Mouse (Mus musculus): ENCODE results near the gene Wdr24. TPM values are rescaled to one million over a fixed set of nuclear protein-coding genes. Genes with fewer than 3 reads are reported as not detected.

The Wdr24 gene
- polyA plus RNA-seq, 1 experiment from 2014 or later: 27.7 TPM

GRCm38 (mm10) chr17:25834595-25835222, 11.3 kb downstream of the Wdr24 start:
- Histone ChIP-seq H3K4me2 (replicated peaks) (peak overlapping the region; percentile 98), H3K36me3 (peaks cover 54% of the 10 kb centered on the region), H3K9ac (peak overlapping the region; percentile 75), H3K4me3 (peak overlapping the region; percentile 88), H3K9me3 (no peaks in the 10 kb centered on the region), H3K4me1 (peaks cover 68% of the 10 kb centered on the region), H3K27me3 (no peaks in the 10 kb centered on the region), H3K27ac (no peak overlapping the region)
- ATAC-seq (ENCODE audit: low FRiP score, low read depth): no peak
- 87% methylated on average over 12 of the region's 12 CpGs for whole genome bisulfite sequencing

- Histone ChIP-seq H3K4me2 (replicated peaks) (peak overlapping the region; percentile 98), H3K27me3 (no peaks in the 10 kb centered on the region), H3K27ac (no peak overlapping the region), H3K4me3 (0 out of 2 replicates have a peak overlapping the region, but pooled peaks have one; percentile 88), H3K9ac (peak overlapping the region; percentile 75; the same call in 1 of the 2 replicates), H3K9me3 (no peaks in the 10 kb centered on the region), H3K36me3 (peaks cover 55% of the 10 kb centered on the region), H3K4me1 (peaks cover 62% of the 10 kb centered on the region)
- WGBS: 93% methylated on average over 7 of the region's 7 CpGs
- no peak for ATAC-seq (ENCODE audit: low FRiP score, low read depth)
Observed at GRCm38 (mm10) chr17:25835301-25835700, 11.9 kb downstream of the Wdr24 start.

GRCm38 (mm10) chr17:25835816-25836215, 12.4 kb downstream of the Wdr24 start:
- Histone ChIP-seq H3K4me3 (peak overlapping the region; percentile 3; the same call in 1 of the 2 replicates), H3K9me3 (no peaks in the 10 kb centered on the region), H3K4me1 (peaks cover 57% of the 10 kb centered on the region), H3K27ac (no peak overlapping the region), H3K27me3 (no peaks in the 10 kb centered on the region), H3K9ac (0 out of 2 replicates have a peak overlapping the region, but pooled peaks have one; percentile 68), H3K4me2 (replicated peaks) (peak overlapping the region; percentile 98; the same call in 1 of the 2 replicates), H3K36me3 (peaks cover 55% of the 10 kb centered on the region)
- ATAC-seq (ENCODE audit: low FRiP score, low read depth): no peak
- 93% methylated on average over 16 of the region's 16 CpGs for WGBS

GRCm38 (mm10) chr17:25836397-25837075, 13.1 kb downstream of the Wdr24 start:
- 24% methylated on average over 22 of the region's 23 CpGs for WGBS
- Histone ChIP-seq H3K9me3 (no peaks in the 10 kb centered on the region), H3K4me3 (peak overlapping the region; percentile 42), H3K4me2 (replicated peaks) (peak overlapping the region; percentile 98), H3K27ac (peak overlapping the region; percentile 33; the same call in 1 of the 2 replicates), H3K36me3 (peaks cover 55% of the 10 kb centered on the region), H3K27me3 (no peaks in the 10 kb centered on the region), H3K4me1 (peaks cover 50% of the 10 kb centered on the region), H3K9ac (peak overlapping the region; percentile 68)
- no peak for ATAC-seq (ENCODE audit: low FRiP score, low read depth)

- no peaks in the 10 kb centered on the region for H3K27me3 ChIP-seq
- H3K9me3 ChIP-seq: no peaks in the 10 kb centered on the region
- H3K9ac ChIP-seq: peak within 1 kb of the TSS; percentile 68
- peaks cover 45% of the 10 kb centered on the region for H3K4me1 ChIP-seq
- H3K27ac ChIP-seq: peak within 1 kb of the TSS; percentile 33; the same call in 1 of the 2 replicates
- ATAC-seq (ENCODE audit: low FRiP score, low read depth): no peak
- H3K4me2 ChIP-seq (replicated peaks): peak within 1 kb of the TSS; percentile 98
- H3K36me3 ChIP-seq: peaks cover 56% of the 10 kb centered on the region
- WGBS: 3% methylated on average over 24 of the region's 29 CpGs
- H3K4me3 ChIP-seq: peak within 1 kb of the TSS; percentile 42
Observed at GRCm38 (mm10) chr17:25837076-25837410, 13.6 kb downstream of the Wdr24 start, which contains the start of gene Rhbdl1. Gene Rhbdl1 (minus strand): TSS chr17:25837295.

GRCm38 (mm10) chr17:25837533-25837932, 14.1 kb downstream of the Wdr24 start:
- Histone ChIP-seq H3K9ac (peak overlapping the region; percentile 68), H3K4me3 (peak overlapping the region; percentile 42; the same call in 1 of the 2 replicates), H3K36me3 (peaks cover 61% of the 10 kb centered on the region), H3K4me2 (replicated peaks) (peak overlapping the region; percentile 98), H3K9me3 (no peaks in the 10 kb centered on the region), H3K27ac (no peak overlapping the region), H3K4me1 (peaks cover 44% of the 10 kb centered on the region), H3K27me3 (no peaks in the 10 kb centered on the region)
- 68% methylated on average over 3 of the region's 3 CpGs for WGBS
- ATAC-seq (ENCODE audit: low FRiP score, low read depth): no peak

GRCm38 (mm10) chr17:25838904-25839303, 15.5 kb downstream of the Wdr24 start:
- H3K27me3 ChIP-seq: no peaks in the 10 kb centered on the region
- no peaks in the 10 kb centered on the region for H3K9me3 ChIP-seq
- ATAC-seq (ENCODE audit: low FRiP score, low read depth): no peak
- H3K4me1 ChIP-seq: peaks cover 49% of the 10 kb centered on the region
- peaks cover 66% of the 10 kb centered on the region for H3K36me3 ChIP-seq
- WGBS: 88% methylated on average over 4 of the region's 4 CpGs
- no peak overlapping the region for H3K27ac ChIP-seq
- H3K4me3 ChIP-seq: no peak overlapping the region
- H3K9ac ChIP-seq: no peak overlapping the region
- no peak overlapping the region for H3K4me2 ChIP-seq (replicated peaks)

- Histone ChIP-seq H3K4me1 (peaks cover 44% of the 10 kb centered on the region), H3K4me3 (no peak overlapping the region), H3K36me3 (peaks cover 64% of the 10 kb centered on the region), H3K4me2 (replicated peaks) (no peak overlapping the region), H3K9ac (no peak overlapping the region; the same call in 1 of the 2 replicates), H3K27ac (no peak overlapping the region), H3K9me3 (no peaks in the 10 kb centered on the region), H3K27me3 (no peaks in the 10 kb centered on the region)
- no peak for ATAC-seq (ENCODE audit: low FRiP score, low read depth)
- WGBS: 85% methylated on average over 14 of the region's 14 CpGs
Observed at GRCm38 (mm10) chr17:25839455-25840235, 16.2 kb downstream of the Wdr24 start.

GRCm38 (mm10) chr17:25840519-25840918, 17.1 kb downstream of the Wdr24 start:
- Histone ChIP-seq H3K9me3 (no peaks in the 10 kb centered on the region), H3K27me3 (no peaks in the 10 kb centered on the region), H3K36me3 (peaks cover 61% of the 10 kb centered on the region), H3K9ac (no peak overlapping the region), H3K4me1 (peaks cover 42% of the 10 kb centered on the region), H3K4me3 (no peak overlapping the region), H3K27ac (no peak overlapping the region), H3K4me2 (replicated peaks) (no peak overlapping the region)
- WGBS: 96% methylated on average over 6 of the region's 6 CpGs
- ATAC-seq (ENCODE audit: low FRiP score, low read depth): no peak

GRCm38 (mm10) chr17:25841117-25841880, 17.9 kb downstream of the Wdr24 start, which contains the start of gene Gm20683:
Gene Gm20683 (minus strand): TSS chr17:25841763.
- WGBS: 92% methylated on average over 22 of the region's 22 CpGs
- no peak within 1 kb of the TSS for H3K4me3 ChIP-seq

GRCm38 (mm10) chr17:25842509-25842908, 19.1 kb downstream of the Wdr24 start:
- Histone ChIP-seq H3K9me3 (no peaks in the 10 kb centered on the region), H3K27ac (no peak overlapping the region), H3K4me3 (no peak overlapping the region), H3K4me2 (replicated peaks) (peak overlapping the region; percentile 91; the same call in 1 of the 2 replicates), H3K4me1 (peaks cover 22% of the 10 kb centered on the region), H3K27me3 (no peaks in the 10 kb centered on the region), H3K9ac (no peak overlapping the region), H3K36me3 (peaks cover 77% of the 10 kb centered on the region)
- 84% methylated on average over 3 of the region's 3 CpGs for WGBS
- ATAC-seq (ENCODE audit: low FRiP score, low read depth): no peak

More at GRCm38 (mm10) chr17:25841117-25841880, 17.9 kb downstream of the Wdr24 start, which contains the start of gene Gm20683:
- peaks cover 34% of the 10 kb centered on the region for H3K4me1 ChIP-seq
- no peaks in the 10 kb centered on the region for H3K27me3 ChIP-seq
- no peak within 1 kb of the TSS for H3K27ac ChIP-seq
- H3K4me2 ChIP-seq (replicated peaks): no peak within 1 kb of the TSS
- peaks cover 68% of the 10 kb centered on the region for H3K36me3 ChIP-seq
- H3K9me3 ChIP-seq: no peaks in the 10 kb centered on the region
- H3K9ac ChIP-seq: no peak within 1 kb of the TSS
- no peak for ATAC-seq (ENCODE audit: low FRiP score, low read depth)

Data from limb, embryonic 13.5 days (tissue).